Mouse (Mus musculus): ENCODE measurements around the gene Fas.

The Fas gene

DNA sequence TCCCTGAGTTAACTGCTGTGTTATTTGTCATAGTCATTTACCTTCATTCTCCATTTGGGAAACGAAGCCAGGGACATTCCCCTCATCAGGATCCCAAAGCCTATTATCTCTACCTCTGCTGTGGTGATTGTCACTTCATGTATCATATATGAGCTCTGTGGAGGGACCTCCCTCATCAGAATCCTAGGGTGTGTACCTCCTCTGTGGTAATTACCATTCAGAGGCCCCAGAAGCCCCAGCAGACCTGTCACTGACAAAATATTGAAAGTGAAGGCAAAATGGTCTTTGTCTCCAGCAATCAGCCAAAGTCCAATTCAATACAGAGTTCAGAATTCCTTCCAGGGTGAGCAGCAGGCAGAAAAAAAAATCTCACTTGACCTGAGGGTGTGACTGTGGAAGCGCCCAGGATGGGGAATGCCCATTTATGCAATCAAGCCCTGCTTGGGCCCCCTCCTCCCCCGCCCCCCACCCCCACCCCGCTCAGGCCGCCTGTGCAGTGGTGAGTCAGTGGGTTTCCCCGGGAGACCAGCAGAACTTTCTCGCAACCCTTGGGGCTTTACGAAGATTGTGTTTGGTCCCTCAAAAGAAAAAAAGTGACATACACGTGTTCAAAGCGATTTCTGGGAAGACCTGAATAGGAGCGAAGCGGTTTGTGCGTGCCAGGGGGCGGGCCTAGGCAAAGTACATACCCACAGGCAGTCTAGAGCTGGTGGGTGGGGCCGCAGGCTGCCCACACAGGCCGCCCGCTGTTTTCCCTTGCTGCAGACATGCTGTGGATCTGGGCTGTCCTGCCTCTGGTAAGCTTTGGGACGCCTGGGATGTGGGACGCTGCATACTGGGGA lies at the start of gene Fas:
TSS of gene Fas (plus strand) at position 719 of the 842 bp plus-strand sequence.
- DNase-seq: peak; percentile 85

DNA sequence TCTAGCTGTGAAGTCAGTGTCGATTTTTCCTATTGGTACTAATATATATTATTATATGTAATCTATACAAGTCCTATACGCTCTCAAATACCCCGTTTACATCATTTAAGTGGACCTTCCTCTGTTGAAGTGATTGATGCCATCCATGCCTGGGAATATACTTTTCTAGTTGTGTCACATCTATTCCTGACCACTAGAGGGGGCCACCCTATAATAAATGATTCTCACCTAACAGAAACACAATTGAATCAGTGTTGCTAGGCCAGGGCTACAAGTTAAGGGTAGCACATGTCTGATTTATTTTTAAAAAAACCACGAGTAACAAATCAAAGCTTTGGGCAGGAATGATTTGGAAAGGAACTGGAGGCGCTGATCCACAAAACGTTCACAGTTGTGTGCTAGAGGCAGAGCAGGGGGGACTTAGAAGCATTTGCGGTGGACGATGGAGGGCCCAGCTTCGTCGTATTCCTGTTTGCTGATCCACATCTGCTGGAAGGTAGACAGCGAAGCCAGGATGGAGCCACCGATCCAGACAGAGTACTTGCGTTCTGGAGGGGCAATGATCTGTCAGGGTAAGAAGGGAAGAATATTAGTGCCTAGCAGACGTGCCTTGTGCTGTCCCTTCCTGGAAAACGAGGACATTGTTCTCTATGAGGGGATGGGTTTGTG lies 49.1 kb upstream of the Fas start:
- peak; percentile 45 for DNase-seq

DNA sequence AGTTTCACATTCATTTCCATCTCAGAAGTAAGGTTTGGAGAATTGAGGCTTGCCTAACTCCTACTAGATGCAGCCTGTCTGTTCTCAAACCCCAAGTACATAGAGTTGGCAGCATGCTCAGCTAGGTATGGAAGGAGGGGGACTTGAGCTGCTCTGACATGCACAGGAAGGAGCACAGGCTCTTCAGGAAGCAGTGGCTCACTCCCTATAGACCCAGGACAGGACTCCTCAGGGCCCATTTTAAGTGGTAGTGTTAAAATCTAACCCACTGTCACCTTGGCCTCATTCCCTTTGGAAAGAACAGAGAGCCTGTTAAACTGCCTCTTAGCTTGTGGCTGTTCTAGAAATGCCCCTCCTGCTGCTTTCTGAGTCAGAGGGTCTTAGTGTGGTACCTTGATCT lies 47.5 kb upstream of the Fas start:
- no peak for DNase-seq

DNA sequence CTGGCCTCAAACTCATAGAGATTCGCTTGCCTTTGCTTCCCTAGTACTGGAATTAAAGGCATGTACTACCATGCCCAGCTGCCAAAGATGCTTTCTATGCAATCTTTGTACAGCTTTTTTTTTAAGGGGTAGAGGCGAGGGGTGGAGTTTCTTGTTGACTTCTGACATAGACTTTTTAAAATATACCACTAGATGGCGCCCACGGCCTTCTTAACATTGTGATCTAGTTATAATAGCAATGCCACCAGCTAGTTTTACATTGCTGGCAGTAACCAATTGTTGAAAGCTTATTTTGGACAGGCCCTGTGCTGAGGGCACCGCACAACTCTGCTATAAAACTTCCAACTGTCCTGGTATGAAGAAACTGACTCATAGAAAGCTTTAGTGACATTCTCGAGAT lies 46.4 kb upstream of the Fas start:
- DNase-seq: peak; percentile 78

DNA sequence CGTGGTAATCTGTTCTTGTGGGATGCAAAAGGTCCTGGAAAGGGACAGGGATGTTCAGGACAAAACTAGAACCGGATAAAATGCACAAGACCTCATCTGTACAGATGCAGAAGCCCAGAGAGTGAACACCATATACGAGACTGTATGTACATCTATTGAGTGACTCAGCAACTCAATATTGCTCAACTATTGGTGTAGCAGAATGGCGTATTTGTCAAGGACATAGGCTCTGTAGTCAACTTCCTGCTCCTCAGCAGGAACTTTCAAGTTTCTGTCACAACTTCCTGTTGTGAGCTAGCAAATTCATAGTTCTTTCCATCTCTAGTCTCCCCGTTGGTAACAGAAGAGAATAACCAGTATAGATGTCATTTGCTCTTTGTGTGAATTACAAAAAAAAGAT lies 41.9 kb upstream of the Fas start:
- no peak for DNase-seq

DNA sequence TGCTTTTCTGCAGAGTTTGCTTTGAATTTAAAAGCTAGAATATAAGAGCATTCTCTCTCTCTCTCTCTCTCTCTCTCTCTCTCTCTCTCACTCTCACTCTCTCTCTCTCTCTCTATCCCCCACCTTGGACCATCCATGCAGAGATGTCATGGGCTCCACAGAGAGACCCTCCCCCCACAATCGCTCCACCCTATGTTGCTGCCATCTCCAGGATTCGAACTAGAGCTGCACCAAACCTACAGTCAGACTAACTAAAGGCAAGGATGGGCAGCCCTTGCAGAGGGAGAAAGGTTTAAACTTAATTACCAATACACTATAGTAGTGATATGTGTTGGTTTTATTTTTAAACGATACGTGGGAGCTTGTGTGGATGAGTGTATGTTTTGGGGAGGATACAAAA lies 39.8 kb upstream of the Fas start:
- no peak for DNase-seq

DNA sequence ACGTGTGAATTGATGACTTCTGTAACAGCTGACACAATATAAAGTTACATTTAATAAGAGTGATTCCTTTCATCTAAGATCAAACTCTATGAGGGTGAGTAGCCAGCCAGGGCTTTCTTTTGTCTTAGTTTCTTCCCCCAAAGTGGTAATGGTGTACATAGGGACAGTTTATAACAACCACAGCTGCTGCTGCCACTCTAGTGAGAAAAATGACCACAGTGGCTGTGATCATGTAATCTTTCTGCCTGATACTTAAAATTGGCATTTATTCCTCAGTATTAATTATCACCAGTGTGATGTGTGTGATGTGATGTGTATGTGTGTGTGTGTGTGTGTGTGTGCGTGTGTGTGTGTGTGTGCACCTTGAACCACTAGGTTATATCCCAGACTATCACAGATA lies 38.6 kb upstream of the Fas start:
- no peak for DNase-seq

DNA sequence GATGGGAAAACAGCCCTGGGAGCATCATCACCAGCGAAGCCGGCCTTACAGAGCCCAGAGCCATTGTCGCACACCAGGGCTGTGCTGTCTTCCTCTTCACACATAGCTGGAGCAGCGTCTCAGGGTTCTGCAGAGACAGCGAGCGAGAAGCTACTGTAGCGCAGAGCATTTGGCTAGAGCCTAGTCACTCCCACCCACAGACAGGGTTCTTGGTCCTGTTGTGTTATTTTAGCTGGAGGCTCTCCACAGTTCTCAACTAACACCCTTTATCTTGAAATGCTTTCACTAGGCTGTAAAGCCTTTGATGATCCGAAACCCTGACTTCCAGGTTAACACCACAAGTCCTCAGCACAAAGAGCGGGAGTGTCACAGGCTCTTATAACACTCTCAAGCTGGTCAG lies 38.0 kb upstream of the Fas start:
- no peak for DNase-seq

DNA sequence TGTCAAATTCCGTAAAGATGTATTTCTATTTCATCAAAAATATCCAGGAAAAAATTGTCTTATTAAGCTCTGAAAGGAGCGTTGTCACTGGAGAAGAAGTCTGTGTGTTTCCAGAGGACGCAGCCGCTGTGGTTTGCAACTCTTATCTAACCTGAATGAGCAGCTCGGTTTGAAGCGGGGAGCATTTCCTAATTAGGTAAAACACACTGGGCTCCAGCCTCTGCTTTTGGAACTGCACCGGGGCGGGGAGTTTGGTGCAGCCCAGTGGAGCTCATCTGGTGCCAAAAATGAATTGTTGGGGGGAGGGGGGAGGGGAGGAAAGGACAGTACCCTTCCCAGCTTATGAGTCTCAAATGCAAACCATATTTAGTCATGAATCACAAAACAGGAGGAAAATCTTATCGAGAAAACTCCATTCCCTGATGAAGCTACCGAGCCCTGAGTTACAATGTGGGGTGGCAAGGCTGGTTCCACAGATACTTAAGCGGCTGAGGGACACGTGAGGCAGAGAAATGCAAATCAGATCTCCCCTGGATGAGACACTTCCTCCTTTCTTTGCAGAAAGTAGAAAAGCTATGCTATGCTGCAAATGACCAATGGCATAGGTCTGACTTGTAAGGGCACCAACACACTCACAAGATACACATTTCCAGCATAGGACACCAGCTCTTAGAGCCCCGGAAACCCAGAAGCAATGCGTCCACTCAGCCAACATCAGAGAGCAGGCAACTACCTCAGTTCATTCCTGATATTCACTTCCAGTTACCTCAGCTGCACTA lies 36.2 kb upstream of the Fas start:
- peak; percentile 29 for DNase-seq

DNA sequence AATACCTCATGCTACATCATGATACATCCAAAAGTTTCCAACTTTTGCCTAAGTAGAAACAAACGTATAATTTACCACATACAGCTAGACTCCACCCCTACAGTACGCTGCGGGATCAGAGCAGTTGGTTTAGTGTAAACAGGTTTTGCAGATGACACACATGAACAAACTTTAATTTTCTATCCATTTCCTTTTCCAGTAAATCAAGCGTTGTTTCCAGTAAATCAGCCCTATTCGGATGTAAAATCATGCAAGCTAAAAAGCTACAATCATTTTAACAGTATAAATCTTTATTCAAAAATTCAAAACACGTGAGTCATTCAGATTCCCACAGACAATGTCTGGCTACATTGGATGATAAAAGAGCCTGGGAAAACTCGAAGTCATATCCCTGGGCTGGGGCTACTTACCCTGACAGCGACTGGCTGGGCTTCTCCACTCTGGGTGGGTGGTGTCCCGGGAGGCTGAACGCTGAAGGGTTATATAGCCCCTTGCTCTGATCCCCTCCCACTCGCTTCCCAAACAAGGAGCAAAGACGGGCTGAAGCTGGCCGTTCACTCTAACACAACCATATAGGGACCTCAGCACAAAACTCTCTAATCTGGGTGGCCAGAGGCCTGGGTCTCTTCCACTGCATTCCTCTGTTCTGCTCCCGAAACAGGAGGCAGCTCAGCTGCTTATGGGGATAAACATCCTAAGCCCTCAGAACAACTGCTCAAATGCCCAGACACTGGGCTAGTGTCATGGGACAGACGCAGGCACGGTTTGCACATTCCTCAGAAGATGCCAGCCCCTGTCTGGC lies 35.4 kb upstream of the Fas start, which contains the start of gene Acta2:
TSS of gene Acta2 (minus strand) at position 711 of the 802 bp plus-strand sequence.
- DNase-seq: peak; percentile 18

DNA sequence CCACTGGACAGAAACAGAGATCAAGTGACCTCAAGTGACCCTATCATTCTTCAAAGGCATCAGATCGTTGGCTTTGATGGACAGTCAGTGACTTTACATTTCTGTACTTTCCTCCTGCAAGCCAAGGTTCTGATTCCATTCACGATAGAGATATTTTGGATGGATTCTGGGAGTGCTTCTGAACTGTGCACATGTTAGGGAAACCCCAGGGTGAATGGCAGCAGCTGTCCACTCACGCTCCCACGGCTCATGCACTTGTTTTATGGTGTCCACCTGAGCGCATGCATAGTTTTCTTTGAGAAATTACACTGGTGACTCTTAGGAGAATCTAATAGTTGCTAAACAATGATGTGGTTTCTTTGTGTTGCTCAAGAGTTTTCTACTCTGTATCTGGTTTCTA lies 34.3 kb upstream of the Fas start:
- no peak for DNase-seq

DNA sequence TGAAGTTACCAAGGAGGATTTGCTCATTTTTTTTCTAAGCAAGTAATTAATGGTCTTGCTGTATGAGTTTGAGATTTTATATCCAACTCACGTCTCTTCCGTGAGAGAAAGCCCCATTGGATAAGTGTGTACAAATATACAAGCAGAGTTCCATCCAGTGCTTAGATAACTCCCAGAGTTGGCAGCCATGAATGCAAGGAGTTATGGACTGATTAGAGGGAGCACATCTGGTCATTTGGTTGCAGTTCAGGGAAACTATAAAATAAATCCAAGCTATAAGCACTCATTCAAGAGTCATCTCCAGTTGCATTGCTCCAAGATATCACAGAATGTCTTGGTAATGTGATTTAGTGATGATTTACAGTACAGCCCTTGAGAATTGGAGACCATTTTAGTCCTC lies 33.5 kb upstream of the Fas start:
- no peak for DNase-seq

DNA sequence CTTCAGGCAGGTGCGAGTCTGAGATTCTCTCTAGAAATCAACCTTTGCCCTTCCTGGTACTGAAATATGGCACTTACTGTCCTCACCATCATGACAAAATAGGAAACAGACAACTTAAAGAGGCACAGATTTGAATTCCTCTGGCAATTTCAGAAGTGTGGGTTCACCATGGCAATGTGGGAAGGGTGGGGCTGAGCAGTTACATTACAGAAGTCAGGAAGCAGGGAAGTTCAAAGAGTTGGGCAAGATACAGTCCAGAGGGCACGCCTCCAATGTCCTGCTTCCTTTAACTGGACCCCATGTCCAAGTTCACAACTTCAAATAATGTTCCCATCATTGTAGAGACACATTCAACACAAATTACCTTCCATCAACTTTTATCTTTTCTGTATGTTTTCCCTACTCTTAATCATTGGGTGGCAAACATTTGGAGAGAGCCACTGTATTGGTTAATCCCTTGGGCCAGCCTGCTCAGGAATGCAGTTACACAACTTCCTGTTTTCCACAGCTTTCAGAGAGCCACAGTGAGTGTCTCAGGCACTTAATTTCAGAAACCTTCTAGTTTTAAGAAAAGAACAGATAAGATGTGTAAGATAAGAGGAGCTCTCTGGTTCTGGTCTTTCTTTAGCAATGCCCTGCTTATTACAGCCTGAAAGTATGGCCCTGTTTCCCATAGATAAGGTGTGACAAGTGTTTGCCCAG lies 28.0 kb upstream of the Fas start:
- peak; percentile 16 for DNase-seq

DNA sequence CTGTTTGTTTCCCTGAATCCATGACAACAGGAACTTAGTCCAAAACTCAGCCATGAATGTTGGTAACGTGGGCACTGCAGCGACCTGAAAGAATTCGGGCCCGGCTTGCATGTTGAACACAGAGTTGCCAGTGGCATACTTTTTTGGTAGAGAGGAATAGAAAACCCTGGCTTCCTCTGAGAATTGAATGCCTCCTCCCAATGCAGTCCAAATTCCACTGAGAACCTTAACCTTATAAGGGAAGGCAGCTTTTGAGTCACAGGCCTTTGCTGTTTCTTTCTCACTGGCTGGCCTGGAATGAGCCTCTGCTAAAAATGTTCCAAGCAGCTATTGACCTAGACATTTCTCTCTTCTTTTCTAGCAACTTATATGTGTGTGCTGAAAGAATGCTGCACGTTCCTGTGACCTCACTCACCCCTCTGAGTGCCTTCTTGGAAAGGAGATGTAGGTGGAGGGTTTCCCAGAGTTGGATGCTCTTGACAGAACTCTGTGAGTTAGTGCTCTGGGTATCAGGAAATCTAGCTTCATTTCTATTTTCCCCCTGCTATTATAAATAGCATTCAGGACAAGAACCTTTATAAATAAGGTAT lies 24.8 kb upstream of the Fas start:
- DNase-seq: no peak

DNA sequence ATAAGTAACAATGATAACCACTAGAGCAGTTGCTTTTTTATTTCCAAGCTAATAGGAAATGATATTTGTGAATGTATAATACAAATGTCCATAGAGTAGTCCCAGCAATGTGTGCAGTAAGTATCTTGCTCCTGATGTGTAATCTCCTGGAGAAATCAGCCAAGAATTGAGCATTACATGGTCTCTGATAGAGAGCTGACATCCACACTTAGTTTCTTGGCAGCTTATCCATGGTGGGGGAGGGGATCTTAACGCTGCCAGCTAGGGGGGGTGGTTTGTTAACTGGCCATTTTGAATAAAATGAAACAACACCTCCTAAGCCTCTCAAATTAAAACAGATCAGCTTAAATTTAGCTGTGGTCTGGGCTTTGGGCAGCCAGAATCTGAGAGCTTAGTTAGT lies 21.5 kb upstream of the Fas start:
- DNase-seq: no peak

DNA sequence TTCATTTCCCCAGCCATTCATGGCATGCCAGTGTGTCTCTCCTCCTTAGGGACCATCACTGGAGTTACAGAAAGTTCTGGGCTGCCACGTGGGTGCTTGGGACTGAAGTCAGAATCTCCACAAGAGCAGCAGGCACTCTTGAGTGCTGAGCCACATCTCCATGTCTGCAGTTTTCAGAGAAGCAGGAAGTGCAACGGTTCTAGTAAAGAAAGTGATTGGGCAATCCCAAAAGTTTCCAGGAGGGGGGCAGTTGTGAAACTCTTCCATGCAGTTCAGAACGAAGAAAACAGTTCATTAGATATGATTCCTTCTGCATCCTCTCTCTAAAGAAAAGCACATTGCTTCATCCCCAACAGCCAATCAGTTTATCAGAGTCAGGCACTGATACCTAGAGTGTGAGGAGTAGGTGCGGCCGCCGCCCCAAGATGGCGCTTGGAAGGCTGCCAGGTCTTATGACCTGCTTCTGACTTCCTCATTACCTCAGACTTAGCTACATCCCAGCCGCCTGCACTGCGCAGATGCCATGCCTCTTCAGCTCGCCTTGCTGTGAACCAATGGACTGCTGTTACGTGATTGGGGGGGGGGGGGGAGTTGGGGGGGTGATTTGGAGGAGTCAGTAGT lies 20.2 kb upstream of the Fas start:
- DNase-seq: peak; percentile 58

DNA sequence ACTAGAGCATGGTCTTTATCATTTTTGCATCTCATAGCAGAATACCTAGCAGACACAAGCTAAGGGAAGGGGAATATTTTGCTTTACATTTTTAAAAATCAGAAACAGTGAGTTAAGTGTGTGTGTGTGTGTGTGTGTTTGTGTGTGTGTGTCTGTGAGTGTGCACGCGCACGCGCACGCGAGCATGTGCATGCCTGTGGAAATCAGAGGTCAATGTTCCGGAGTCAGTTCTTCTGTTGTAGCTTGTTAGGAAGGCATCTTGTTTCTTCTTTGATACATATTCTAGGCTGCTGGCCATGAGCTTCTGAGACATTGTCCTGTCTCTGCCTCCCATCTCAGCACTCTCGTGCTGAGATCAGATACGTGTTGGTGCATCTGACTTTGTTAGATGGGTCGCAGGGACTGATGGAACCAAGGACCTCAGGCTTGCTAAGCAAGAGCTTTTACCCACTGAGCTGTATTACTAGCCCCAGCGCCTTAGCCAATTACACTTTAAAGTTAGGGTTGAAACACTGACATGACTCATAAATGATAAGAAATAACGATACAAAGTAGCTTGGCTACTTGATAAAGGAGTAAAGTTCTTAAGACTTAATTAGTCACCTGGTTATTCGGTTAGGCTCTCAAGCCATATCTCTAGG lies 19.5 kb upstream of the Fas start:
- no peak for DNase-seq

DNA sequence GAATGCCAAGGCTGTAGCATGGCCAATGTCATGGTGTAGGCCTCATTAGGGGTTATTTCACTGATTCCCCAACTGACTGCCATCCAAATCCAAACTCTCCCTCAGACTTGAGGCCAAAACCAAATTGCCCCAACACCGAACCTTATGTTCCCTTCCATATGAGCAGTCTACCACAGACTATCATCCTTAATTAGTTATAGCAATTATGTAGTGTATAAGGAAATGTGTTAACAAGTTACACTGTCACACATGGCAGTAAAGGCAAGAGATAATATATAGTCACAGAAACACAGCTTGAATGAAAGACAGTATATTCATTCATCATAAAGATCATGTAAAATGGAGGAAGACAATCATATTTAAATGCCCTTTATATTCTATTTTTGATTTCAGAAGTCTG lies 17.4 kb upstream of the Fas start:
- DNase-seq: no peak

DNA sequence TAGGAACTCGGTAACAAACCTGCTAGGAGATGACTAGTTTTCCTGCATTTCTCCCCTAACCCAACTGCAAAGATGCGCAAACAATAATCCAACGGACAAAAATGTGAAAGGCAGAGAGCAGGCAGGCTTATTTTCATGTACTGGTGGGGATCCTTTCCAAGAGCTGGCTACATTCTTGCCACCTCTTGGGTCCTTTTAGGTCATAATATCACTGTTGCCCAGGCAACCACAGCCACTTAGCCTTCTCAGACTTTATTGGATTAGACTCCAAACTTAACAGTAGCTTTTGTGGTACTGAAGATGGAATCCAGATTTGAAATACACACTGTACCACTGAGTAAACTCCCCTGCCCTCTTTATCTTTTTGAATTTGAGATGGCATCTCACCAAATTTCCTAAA lies 12.4 kb upstream of the Fas start:
- DNase-seq: no peak

DNA sequence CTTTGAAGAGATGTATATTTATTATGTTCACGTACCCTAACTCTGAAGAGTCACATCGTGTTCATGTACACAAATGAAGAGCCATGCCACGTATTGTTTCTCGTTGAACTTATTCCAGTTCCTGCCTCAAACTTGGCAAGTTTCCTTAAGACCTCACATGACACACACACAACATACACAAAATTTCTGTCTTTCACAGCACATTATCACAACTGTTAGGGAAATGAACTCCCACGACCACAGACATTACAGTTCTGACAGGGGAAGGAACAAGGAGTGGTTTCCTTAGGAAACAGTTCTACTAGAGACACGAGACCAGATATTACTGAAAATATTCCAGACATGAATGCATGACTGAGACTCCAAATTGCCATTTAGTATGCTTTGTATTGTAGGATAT lies 6.9 kb upstream of the Fas start:
- no peak for DNase-seq

DNA sequence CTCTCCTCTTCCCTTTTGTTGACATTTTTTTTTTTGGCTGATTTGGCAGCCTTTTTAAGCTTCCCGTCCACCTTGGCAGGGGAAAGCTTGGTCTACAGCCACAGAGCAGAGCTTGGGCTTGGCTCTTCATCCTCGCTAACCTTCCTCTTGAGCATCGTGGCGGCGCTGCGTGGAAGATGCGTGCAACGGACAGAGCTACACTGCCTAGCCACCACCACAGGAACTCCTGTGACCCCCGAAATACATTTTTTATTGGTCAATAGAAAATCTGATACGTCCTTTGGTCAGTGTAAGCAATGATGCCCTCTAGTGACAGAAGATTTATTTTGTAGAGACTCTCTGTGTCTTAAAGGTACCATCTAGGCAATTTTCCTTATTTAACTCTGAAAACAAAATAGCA lies 6.1 kb upstream of the Fas start:
- DNase-seq: no peak

All from lung, postnatal 14 days (tissue).